Mouse (Mus musculus): ENCODE data around the gene Cubn.

- TF ChIP-seq CTCF (IDR thresholded peaks at IDR 0.05; ENCODE audit: extremely low read depth, insufficient read depth, insufficient read length, insufficient replicate concordance) (no peak), POLR2A (IDR thresholded peaks at IDR 0.05; ENCODE audit: low read depth, low read length) (no peak)
These were observed 250.9 kb downstream of the Cubn start for GRCm38 (mm10) chr2:13240711-13241110.

Data from spleen, adult 2 months (tissue).